Mouse (Mus musculus) lung, adult 2 months (tissue): Measurements from ENCODE around the gene Sipa1l1.
A peak's percentile ranks its signal among the peaks of the same experiment; 100 is the strongest.

Source experiments
- CTCF ChIP-seq: fragments of 200-500 bp; IDR thresholded peaks from 2 replicates; pipeline ENCODE4 v1.5.1; 2011; ENCODE audit warnings: mild to moderate bottlenecking, low read length, control low read depth; ENCODE audit not compliant: insufficient read depth
- POLR2A ChIP-seq: fragments of 200-500 bp; IDR thresholded peaks from 2 replicates; pipeline ENCODE4 v1.6.1; 2011; ENCODE audit warnings: low read depth, mild to moderate bottlenecking, control low read depth, low read length, borderline replicate concordance; ENCODE audit errors: extremely low read depth

GRCm38 (mm10) chr12:82171591-82171990 is 2.5 kb downstream of the Sipa1l1 start:
- TF ChIP-seq POLR2A (no peak), CTCF (peak; percentile 61)
